Mouse (Mus musculus): Measurements from ENCODE around the gene Gm20388. TPM values are rescaled to one million over a fixed set of nuclear protein-coding genes. Genes with fewer than 3 reads are reported as not detected.
"Not testable (repeated sequence)": the region's sequence is repeated elsewhere in the genome, so short reads cannot be mapped to it uniquely, and the experiment has no call there.

Gm20388 gene
- total RNA-seq, 2 experiments from 2014 or later = not detected

DNA sequence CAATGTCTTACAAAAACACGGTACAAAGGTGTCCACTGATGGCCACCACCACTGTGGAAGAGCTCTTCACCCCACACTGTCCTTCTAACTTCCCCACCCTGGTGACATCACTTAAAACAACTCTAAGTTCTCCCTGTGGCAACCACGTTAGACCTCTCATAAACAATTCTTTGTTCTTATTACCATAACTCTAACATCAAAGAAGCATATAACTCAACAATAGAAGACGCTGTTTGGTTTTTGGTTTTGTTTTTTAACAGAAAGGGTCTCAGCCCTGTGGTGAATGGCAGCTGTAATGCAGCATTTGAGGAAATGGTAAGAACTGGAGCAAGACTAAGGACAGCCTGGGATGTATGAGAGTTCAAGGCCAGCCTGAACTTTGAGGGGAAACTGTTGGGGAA, 3115.3 kb downstream of the Gm20388 start:
- no peak for DNase-seq (ENCODE audit: low spot score in 2 of 2)

DNA sequence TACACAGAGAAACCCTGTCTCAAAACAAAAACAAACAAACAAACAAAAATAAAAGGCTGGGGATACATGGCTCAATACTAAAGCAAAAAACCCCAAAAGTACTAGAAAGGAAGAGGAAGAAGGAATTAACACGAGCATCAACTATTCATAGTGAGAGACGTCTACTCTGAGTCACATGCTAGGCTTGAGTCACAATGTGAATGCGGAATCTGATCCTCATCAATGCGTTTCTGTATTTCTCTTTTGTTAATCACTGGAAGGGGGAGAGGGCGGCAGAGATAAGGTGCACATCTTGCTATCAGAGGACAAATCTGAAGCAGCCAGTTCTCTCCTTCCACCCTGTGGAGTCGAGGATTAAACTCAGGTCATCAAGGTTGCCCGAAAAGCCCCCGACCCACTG, 3117.1 kb downstream of the Gm20388 start:
- DNase-seq (ENCODE audit: low spot score in 2 of 2) = no peak

DNA sequence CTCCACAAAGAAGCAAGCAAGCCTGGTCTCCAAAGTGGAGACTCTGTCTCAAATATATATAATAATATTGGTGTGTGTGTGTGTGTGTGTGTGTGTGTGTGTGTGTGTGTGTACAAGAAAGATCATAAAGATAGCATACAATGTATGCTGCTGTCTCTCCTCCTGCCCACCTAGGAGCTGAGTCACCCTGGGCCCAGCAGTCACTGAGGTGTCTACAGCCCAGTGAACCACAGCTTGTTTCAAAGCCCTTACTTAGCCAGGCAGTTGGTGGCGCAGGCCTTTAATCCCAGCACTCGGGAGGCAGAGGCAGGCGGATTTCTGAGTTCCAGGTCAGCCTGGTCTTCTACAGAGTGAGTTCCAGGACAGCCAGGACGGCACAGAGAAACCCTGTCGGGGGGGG, 3119.4 kb downstream of the Gm20388 start:
- DNase-seq (ENCODE audit: low spot score in 2 of 2) = not testable (repeated sequence)

DNA sequence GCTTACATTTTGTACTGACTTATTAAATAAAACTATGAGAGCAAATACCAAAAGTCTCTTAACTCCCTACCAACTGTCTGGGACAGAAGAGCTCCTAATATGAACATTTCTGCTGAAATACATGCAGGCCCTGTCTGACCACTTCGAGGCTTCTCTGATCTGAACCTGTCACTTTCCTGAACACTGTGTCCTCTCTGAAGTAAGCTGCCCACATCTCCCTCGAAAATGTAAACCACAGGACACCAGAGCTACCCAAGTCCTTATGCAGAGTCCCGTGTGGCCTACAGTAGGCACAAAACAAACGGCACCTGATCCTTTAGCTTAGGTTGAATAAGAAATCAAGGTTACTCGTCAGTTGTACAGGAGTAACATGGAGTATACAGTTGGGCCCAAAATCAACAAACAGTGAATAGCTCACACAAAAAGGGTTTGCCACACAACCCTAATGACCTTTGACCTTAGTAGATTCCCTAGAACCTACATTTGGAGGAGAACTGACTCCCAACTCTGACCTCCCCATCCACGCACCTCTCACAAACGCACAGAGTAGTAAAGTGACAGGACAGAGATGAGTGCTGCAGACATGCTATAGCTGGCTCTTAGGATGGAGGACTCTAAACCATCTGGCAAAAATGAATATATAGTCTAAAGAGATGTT, 3120.8 kb downstream of the Gm20388 start:
- DNase-seq (ENCODE audit: low spot score in 2 of 2) = no peak

DNA sequence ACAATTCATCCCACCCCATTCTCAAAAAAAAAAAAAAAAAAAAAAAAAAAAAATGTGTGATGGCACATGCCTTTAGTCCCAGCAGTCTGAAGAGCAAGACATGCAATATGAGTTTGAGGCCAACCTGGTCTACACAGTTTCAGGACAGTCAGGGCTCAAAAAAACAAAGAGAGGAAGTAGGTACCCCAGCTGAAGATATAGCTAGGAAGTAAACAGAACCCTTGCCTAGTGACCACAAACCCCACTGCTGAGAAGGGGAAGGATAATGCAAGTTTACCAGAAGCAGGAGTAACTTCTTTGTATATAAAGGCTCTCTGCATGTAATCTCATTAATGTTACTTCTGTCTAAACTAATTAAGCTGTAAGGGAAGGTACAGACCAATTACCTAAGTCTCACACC, 3122.1 kb downstream of the Gm20388 start:
- DNase-seq (ENCODE audit: low spot score in 2 of 2) = no peak

DNA sequence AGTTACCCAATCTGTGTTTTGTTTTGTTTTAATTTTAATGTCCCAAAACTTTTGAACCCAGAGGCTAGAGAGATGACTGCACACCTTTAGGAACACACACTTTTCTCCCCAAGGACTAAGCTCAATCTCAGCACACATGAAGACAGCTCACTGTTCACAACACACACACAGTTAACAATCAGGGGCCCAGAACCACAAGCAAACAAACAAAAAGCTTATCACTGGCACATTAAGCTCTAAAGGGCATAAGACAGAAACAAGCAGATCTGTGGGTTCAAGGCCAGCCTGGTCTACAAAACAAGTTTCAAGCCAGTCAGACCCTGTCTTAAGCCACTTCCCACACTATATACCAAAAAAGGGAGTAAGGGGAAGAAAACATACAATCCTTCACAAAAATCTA, 3122.8 kb downstream of the Gm20388 start:
- DNase-seq (ENCODE audit: low spot score in 2 of 2) = no peak

DNA sequence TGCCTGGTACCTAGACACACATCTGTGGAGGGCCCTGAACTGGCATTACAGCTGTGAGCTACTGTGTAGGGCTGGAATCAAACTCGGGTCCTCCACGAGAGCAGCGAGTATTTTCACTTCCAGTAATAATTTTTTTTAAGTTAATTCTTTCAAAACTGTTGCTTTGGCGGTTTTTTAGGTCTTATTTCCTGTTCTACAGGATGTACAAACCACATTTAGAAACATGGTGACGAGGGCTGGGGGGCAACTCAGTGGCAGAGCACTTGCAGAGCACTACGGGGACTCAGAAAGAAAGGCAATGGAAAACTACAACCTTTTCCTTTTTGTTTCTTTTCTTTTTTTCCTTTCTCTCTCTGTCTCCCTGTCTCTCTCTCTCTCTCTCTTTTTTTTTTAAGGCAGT, 3123.5 kb downstream of the Gm20388 start:
- DNase-seq (ENCODE audit: low spot score in 2 of 2) = no peak

DNA sequence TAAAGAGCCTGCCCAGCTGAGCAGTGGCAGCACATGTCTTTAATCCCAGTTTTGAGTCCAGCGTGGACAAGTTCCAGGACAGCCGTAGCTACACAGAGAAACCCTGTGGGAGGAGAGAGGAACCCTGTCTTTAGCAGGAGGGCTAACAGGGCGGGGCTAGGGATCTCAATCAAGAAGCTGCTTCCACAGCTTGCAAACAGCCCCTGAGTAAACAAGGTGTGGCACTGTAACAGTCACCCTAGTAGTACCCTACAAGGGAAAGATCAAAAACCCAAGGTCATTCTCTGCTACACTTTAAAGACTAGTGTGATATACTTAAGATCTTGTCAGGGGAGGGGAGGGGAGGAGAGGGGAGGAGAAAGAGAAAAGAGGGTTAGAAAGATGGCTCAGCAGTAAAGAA, 3126.3 kb downstream of the Gm20388 start:
- DNase-seq (ENCODE audit: low spot score in 2 of 2) = no peak

DNA sequence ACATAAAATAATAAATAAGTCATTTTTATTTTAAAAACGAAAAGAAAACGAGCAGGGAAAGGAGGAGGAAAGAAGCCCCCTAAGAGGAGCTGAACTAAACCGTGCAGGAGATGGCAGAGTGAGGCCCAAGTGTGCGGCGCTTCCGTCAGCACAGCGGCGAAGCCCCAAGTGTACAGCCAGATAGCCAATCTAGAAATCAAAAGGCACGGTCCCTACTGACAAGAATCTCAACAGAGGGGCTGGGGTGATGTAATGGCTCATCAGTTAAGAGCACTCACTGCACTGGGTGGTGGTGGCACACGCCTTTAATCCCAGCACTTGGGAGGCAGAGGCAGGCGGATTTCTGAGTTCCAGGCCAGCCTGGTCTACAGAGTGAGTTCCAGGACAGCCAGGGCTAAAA, 3126.8 kb downstream of the Gm20388 start:
- no peak for DNase-seq (ENCODE audit: low spot score in 2 of 2)

DNA sequence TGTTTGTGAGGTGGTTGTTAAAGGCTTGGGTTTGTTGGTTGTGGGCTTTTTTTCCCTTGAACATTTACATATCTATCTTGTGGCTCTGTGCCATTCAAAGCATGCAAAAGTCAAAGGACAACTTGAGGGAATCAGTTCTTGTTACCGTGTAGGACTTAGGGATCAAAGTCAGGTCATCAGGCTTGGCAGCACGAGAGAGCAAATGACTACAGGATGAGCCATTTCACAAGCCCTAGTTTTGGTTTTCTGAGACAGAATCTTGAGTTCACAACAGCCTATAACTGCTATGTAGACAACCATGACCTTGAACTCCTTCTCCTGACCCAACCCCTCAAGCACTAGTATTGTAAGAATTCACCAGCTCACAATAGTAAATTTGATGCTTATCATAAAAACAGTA, 3127.7 kb downstream of the Gm20388 start:
- DNase-seq (ENCODE audit: low spot score in 2 of 2) = no peak

DNA sequence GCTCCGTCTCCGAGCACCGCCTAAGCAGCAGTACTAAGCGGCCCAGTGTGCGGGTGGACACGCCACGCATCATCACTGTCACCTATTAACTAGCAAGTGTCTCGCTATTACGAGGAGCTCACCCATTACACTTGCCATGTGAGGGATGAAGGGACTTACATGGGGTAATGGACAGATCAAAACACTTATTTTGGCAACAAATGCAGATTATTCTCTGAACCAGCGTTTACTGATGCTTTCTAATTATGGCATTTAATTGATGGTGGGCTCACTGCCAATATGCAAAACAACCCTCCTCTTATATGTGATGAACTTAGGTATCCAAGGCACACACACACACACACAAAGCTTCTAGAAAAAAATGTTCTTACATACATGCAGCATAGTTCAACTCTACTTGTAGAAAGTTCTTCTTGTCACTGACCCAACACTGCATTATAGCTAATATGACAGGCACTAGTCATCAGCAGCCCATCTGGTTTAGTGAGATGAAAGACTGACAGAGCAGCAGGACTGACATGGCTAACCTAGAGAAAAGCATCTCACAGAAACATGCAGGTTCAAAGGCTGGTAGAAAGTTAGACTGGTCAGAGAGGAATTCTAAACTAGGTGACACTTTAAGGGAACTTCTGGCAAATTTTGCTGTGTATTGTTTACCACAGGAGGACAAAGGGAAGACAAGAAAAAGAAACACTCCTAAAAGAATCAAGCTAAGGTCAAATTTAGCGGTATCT, 3128.9 kb downstream of the Gm20388 start:
- DNase-seq (ENCODE audit: low spot score in 2 of 2) = no peak

DNA sequence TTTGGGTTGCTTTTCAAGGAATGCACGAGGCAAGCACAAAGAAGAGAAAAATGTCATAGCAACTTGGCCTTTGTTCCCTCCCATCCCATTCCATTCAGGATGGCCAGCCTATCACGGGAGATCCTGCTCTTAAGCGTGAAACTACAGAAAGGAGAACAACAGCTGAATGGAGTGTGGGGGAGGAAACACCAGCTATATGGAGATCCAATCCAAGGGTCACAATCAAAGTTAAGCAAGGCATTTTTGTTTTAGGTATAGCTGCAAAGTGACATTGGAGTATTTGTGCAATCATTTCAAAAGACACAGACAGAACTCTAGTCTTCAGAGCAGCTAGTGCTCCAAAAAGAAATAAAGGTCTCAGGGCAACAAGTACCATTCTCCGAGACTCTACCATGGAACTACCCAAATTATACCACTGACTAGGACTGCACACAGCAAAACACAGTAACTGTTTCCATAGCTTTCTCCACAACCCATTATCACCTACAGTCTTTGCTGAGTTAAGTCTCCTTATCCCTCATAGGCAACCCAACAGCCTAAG, 3129.5 kb downstream of the Gm20388 start:
- DNase-seq (ENCODE audit: low spot score in 2 of 2) = no peak

DNA sequence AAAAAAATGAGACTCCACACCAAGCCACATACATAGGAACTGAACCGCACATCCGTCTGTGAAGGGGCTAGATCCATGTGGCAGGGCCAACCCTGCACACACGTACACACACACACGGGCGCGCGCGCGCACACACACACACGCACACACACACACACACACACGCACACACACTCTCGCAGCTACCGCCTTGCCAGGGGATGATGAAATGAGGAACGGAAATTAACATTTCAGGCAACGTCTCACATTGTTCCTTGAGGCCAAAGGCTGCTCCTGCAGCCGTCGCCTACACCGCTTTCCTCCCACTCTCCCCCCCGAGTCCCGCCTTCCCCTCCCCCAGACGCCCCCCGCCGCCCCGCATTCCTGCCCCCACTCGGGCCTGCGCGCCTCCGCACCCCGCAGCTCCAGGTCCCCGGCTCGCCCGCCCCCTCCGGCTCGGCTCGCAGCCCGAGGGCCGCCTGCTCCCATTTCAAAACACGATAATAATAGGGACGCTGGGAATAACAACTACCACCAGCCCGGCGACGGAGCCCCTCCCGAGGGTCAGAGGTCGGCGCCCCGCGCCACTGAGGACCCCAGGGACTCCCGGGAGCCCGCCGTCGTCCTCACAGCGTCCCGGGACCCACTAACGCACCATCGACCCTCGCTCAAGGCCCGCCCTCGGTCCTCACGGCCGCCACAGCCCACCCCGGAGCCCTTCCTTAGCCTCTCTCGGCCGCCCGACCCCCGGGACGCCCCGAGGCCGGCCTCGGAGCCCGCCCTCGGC, 3130.6 kb downstream of the Gm20388 start:
- DNase-seq (ENCODE audit: low spot score in 2 of 2) = peak; percentile 44 to 62

DNA sequence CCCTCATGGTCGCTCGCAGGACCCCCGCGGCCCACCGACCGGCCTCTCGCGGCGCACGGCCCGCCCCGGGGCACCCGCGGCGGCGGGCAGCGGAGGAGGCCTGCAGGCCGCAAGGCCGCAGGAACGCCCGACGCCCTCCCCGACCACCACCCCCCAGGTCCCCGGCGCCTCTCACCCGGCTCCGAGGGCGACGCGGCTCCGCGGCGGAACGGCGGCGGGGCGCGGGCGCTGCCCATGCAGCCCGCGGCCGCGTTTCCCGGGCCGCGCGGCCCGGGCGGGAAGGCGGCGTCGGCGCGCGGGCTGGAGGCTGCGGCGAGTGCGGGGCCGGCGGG, 3131.1 kb downstream of the Gm20388 start:
- no peak for DNase-seq (ENCODE audit: low spot score in 2 of 2)

DNA sequence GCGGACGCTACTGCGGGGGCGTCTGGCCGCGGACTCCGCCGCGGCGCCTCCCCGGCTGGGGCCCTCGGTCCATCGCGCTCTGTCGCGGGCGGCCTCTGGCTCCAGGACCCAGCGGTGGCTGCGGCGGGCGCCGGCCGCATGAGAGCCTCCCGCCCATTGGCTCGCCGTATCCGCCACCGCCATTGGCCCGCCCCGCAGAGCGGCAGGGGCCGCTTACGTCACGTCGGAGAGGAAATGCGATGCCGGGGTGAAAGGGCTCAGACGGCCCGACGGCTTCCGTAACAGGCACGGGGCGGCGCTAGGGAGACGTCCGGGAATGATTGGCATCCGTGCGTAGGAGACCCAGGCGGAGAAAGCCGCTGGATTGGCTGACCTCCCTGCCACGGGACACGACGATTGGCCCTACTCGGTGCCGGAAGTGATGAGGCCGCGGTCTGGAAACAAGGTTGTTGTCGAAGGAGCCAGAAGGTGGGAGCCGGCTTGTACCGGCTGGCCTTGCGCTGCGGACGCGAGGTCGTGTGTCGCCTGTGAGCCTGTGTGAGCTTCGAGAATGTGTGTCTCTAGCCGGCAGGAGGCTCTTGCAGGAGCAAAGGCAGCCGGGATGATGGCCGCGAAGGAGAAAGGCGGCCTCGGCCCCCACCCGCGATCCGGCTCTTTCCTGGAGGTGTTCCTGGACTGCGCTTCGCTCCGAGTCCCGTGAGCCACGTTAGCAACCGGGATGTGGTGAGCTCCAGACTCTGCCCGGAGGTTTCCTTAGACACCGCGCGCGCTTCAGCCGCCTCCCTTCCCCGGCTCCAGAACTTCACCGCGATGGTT, 3131.7 kb downstream of the Gm20388 start, which contains the start of gene Ankrd11:
TSS of gene Ankrd11 (minus strand) at position 120 of the 816 bp plus-strand sequence.
- peak; percentile 100 for DNase-seq (ENCODE audit: low spot score in 2 of 2)

DNA sequence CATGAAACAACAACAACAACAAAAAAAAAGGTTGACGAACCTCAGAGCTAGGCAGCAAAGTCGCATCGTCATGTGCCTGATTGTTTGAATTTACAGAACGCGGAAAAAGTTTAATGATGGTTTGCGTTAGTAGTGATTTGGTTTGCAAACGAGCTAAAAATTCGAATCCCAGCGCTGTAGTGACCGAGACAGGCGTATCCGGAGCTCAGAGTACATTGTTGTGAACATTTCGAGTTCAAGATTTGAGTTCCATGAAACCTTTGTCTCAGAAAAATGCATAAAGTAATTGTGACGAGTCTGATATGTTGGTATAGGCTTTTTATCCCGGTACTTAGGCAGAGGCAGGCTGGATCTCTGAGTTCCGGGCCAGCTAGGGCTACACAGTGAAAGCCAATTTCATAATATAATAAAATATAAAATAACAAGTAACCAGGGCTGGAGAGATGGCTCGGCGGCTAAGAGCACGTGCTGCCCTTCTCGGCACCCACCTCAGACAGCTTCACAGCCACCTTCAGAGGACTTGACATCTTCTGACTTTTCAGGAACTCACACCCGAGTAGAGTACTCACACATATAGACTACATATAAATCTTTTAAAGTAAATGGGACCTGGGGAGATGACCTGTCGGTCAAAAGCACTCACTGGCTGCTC, 3132.5 kb downstream of the Gm20388 start:
- no peak for DNase-seq (ENCODE audit: low spot score in 2 of 2)

DNA sequence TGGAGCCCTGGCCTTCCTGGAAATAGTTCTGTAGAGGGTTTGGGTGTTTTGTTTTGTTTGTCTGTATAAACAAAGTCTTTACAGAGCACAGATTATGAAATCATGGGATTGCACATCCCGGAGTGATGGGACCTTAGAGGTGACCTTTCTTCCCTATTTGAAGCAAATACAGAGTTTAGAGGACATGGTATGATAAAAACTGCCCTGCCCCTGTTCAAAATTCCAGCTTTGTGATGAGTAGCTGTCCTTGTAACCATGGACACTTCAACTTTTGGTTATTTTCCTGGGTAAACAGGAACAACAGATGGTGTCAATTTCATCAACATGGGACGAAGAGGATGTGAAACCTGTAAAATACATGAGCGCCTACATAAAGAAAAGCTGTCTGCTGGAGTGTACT, 3133.3 kb downstream of the Gm20388 start:
- DNase-seq (ENCODE audit: low spot score in 2 of 2) = no peak

DNA sequence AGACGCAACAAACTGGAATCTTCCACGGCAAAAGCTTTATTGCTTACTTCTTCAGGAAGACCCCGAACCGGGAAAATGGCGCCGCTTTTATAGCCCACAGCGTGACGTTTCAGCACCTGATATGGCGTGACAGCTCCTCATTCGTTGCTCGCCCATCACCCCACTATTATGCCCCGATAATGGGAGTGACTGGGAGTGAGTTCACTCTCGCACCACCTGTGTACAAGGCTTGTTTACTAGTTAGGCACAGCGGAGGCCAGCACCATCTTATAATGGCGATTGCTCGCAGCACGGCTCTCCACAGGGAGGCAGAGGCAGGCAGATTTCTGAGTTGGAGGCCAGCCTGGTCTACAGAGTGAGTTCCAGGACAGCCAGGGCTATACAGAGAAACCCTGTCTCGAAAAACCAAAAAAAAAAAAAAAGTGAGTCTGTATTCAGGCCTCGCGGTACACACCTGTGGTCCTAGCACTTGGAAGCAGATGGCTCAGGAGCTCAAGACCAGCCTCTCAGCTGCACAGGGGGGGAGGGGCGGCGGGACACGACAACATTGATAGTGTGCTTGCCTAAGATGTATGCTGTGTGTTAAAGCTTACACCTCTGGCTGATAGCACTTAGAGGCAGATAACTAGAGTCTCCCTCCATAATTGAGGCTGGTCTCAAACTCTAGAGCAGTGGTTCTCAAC, 3134.2 kb downstream of the Gm20388 start:
- not testable (repeated sequence) for DNase-seq (ENCODE audit: low spot score in 2 of 2)

DNA sequence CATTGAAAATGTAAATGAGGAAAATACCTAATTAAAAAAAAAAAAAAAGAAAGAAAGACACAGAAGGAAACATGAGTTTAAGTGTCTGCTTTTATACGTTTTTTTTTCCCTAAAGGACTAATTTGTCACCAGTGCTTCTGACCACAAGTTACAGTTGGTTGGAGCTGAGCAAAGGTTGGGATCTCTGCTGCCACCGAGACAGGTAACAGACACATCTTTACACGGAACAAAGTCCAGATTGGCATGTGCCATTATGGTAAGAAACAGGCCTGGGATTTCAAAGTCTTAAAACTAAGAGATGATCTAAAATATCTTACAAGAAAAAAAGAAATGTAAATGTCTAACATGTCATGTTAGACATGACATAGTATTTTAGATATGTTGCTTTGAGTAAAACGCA, 3136.1 kb downstream of the Gm20388 start:
- no peak for DNase-seq (ENCODE audit: low spot score in 2 of 2)

DNA sequence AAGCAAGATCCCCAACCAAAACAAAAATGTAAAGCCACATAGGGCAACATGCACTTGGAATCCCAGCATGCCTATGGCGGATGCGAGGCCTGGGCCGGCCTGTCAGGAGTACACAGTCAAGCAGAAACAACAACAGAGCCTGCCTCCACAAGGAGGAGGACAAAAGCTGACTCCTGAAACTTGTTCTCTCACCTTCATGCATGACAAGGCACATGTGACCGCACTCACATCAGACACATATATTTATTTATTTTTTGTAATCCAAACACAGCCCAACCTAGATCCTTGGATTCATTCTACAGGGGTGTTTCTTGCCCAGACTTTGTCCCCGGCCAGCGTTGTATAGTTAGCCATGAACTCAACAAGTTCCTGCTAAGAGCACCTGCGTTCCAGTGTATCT, 3137.2 kb downstream of the Gm20388 start:
- DNase-seq (ENCODE audit: low spot score in 2 of 2) = no peak
